Mouse (Mus musculus) small intestine, adult 2 months (tissue): ENCODE data around the gene Pip5k1a. TPM values are rescaled to one million over a fixed set of nuclear protein-coding genes. Genes with fewer than 3 reads are reported as not detected.
A peak's percentile ranks its signal among the peaks of the same experiment; 100 is the strongest.
"Not testable (repeated sequence)": the region's sequence is repeated elsewhere in the genome, so short reads cannot be mapped to it uniquely, and the experiment has no call there.

Experiments used
- H3K27ac ChIP-seq: fragments of 200-500 bp; 2 replicates; pipeline ENCODE4 v1.5.1; 2012; ENCODE audit warnings: low read depth, low read length, control low read depth, inconsistent platforms; ENCODE audit not compliant: insufficient read depth
- H3K27me3 ChIP-seq: fragments of 200-500 bp; 2 replicates; pipeline ENCODE4 v1.6.1; 2012; ENCODE audit warnings: mild to moderate bottlenecking, moderate library complexity, low read length, inconsistent platforms; ENCODE audit not compliant: control insufficient read depth, insufficient read depth
- H3K36me3 ChIP-seq: fragments of 200-500 bp; 2 replicates; pipeline ENCODE4 v1.6.1; 2012; ENCODE audit warnings: mild to moderate bottlenecking, low read length, control low read depth, inconsistent platforms; ENCODE audit not compliant: control insufficient read depth, insufficient read depth
- H3K4me1 ChIP-seq: fragments of 200-500 bp; 2 replicates; pipeline ENCODE4 v1.6.1; 2012; ENCODE audit warnings: low read length, inconsistent platforms, mixed read lengths; ENCODE audit not compliant: control insufficient read depth, insufficient read depth, insufficient read length
- H3K4me3 ChIP-seq: fragments of 200-500 bp; 2 replicates; pipeline ENCODE4 v1.5.1; 2012; ENCODE audit warnings: low read depth, mild to moderate bottlenecking, control low read depth, inconsistent platforms, low read length, moderate library complexity
- CTCF ChIP-seq: fragments of 200-500 bp; IDR thresholded peaks from 2 replicates; pipeline ENCODE4 v1.5.1; 2012; ENCODE audit warnings: low read depth, mild to moderate bottlenecking, control low read depth, inconsistent platforms, low read length, moderate library complexity, mixed read lengths; ENCODE audit not compliant: insufficient replicate concordance, insufficient read length; ENCODE audit errors: extremely low read depth
- POLR2A ChIP-seq: fragments of 200-500 bp; IDR thresholded peaks from 2 replicates; pipeline ENCODE4 v1.6.1; 2012; ENCODE audit warnings: low read depth, mild to moderate bottlenecking, control low read depth, inconsistent platforms, low read length, moderate library complexity
- WGBS: fragments of 180-500 bp; shearing (Covaris S2); methylation state at CpG from one replicate; pipeline ENCODE4 v1.1.7; 2018; 5-methylcytosine and 5-hydroxymethylcytosine counted together
- polyA plus RNA-seq: library from polyadenylated mRNA; depleted of rRNA; stranded (reverse); fragments of >200 nt; gene quantifications from 2 replicates; pipeline ENCODE4 v1.2.3, GENCODE M21; 2012

Gene Pip5k1a
- polyA plus RNA-seq, 1 experiment: 14.9 TPM

DNA sequence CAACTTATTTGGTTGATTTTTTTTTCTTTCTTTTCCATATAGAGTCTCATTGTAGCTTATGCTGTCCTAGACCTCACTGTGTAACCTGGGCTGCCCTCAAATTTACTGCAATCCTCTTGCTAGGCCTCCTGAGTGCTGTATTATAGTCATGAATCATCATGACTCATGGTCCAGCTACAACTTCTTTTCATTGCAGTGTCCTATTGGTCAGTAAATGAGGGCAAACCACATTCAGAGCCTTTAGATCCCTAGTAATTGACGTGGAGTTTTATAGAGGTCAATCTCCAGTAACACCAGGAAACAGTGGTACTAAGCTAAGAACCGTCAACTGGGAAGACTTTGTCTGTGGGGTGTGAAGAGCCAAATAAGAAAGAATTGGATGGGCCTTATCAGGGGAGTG is 11.0 kb upstream of the Pip5k1a start:
- Histone ChIP-seq H3K36me3 (peaks cover 49% of the 10 kb centered on the region), H3K4me3 (no peak overlapping the region)
- WGBS: 66% methylated on average over 2 of the region's 2 CpGs

DNA sequence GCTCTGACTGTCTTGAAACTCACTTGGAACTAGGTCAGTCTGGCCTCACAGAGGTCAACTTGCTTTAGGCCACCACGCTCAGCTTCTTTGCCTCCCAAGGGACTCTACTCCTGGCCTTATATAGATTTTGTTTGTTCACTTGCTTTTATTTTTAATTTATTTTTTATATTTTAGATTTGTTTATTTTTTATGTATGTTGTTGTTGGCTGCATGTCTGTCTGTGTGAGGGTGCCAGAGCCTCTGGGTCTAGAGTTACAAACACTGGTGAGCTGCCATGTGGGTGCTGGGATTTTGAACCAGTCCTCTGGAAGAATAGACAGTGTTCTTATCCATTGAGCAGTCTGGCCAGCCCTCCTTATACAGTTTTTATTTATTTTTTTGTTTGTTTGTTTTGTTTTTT is 6.0 kb upstream of the Pip5k1a start:
- Histone ChIP-seq H3K4me3 (no peak overlapping the region), H3K36me3 (0 out of 2 replicates have a peak, but pooled peaks cover 10% of the 10 kb centered on the region), H3K4me1 (peaks cover 4% of the 10 kb centered on the region; the same call in 1 of the 2 replicates), H3K27ac (no peak overlapping the region), H3K27me3 (no peaks in the 10 kb centered on the region)
- no peak for TF ChIP-seq CTCF
- TF ChIP-seq POLR2A: no peak
- WGBS: 95% methylated on average over 1 of the region's 1 CpGs

More for the DNA sequence above, 11.0 kb upstream of the Pip5k1a start:
- peaks cover 2% of the 10 kb centered on the region; the same call in 1 of the 2 replicates for H3K4me1 ChIP-seq
- TF ChIP-seq CTCF (no peak), POLR2A (no peak)
- no peaks in the 10 kb centered on the region for H3K27me3 ChIP-seq
- 0 out of 2 replicates have a peak overlapping the region, but pooled peaks have one; percentile 23 for H3K27ac ChIP-seq

DNA sequence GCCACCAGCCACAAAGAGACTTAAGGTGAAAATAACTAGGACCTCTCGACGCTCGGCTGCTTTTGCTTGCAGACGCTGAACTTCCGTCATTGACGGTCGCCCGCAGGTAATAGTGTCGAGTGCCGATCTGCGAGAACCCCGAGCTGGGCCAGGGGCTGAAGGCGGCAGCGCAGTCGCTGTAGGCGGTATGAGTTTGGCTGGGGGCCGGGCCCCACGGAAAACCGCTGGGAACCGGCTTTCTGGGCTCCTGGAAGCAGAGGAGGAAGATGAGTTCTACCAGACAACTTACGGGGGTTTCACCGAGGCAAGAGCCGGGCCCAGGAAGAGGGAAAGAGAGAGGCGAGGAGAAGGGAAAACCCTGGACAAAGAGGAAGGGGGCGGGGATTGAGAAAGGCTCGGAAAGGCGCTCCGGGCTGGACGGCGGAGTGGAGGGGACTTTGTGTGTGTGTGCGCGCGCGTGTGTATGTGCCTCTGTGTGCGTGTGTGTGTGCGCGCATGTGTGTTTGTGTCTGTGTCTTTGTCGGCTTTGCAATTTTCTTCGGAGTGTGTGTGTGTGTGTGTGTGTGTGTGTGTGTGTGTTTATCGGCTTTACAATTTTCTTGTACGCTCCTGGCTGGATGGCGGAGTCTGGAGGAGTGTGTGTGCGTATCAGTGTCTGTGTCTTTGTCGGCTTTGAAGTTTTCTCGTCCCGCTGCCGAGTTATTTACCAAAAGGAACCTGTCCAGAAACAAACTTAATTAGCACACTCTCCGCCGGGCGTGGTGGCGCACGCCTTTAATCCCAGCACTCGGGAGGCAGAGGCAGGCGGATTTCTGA is 4.4 kb upstream of the Pip5k1a start, which contains the start of gene Vps72:
Gene Vps72, plus strand, starts transcription at position 112 of the 816 bp plus-strand sequence.
- peaks cover 2% of the 10 kb centered on the region; the same call in 1 of the 2 replicates for H3K4me1 ChIP-seq
- TF ChIP-seq CTCF (no peak), POLR2A (peak; percentile 74)
- H3K27ac ChIP-seq: peak within 1 kb of the TSS; percentile 75
- 0 out of 2 replicates have a peak, but pooled peaks cover 7% of the 10 kb centered on the region for H3K36me3 ChIP-seq
- WGBS: under 1% methylated on average over 54 of the region's 54 CpGs
- H3K27me3 ChIP-seq: no peaks in the 10 kb centered on the region
- H3K4me3 ChIP-seq: peak within 1 kb of the TSS; percentile 75

DNA sequence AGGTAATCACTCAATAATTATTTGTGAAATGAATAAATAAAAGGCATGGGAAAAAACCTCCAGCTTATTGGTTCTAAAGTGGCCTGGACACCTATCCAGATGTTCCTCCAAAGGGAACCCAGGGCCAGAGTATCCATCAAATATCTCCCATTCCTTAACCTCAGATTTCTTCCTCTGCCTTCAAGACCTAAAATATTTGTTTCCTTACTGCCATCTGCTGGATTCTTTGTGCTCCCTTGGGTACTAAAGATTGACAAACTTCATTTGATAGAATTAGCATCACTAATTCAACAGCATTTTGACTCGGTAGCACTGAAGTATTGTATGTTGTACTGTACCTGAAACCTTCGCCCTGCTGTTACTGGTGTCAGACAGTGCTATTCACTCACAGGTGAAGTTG is 1.2 kb upstream of the Pip5k1a start:
- peaks cover 4% of the 10 kb centered on the region; the same call in 1 of the 2 replicates for H3K36me3 ChIP-seq
- H3K4me3 ChIP-seq: no peak overlapping the region
- WGBS: 58% methylated on average over 2 of the region's 2 CpGs
- H3K4me1 ChIP-seq: peaks cover 6% of the 10 kb centered on the region; the same call in 1 of the 2 replicates
- H3K27ac ChIP-seq: no peak overlapping the region
- TF ChIP-seq POLR2A: no peak
- no peak for TF ChIP-seq CTCF
- H3K27me3 ChIP-seq: no peaks in the 10 kb centered on the region

DNA sequence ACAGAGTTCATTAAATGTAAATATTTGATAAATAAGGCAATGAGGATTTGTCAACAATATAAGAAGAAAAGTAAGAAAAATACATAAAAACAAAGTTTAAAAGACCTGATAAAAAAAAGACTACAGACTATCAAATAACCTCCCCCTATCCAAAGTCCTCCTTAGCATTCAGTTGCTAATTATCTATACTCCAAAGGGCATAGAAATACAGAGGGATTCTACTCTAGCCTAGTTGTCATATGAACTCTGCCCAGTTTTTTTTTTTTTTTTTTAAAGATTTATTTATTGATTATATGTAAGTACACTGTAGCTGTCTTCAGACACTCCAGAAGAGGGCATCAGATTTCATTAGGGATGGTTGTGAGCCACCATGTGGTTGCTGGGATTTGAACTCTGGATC is 578 bp upstream of the Pip5k1a start:
- not testable (repeated sequence) for H3K4me3 ChIP-seq, H3K27ac ChIP-seq, H3K36me3 ChIP-seq, H3K27me3 ChIP-seq, H3K4me1 ChIP-seq

DNA sequence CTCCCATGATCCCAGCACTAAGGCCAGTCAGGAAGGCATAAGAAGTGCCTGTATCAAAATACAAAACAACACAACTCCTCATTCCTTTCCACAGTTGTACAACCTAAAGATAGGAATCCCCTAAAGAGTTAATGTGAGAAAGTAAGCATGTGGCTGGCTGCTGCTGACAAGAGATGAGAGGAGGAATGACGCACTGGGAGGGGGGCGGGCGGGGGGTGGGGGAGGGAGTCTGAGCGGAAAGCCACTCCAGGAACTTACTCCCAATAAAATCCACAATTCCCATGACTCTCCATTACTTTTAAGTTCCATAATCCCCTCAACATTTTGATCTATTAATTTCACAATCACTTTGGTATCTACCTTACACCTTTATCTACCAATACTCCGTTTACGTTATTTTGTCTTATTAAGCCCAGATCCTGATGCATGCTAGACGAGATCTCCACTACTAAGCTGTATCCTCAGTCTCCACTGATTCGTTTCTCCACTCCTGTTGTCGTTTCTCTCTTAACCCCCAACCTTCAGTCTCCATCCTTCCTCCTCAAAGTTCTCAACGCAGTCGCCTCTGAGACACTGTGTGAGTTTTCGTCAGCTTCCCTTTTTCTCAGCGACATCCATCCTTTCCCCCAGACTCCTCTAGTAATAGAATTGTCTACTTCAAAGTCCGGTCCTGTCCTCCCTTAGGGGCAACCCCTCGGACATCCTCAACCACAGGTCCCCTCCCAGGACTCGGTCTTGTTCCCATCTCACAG is 968 bp downstream of the Pip5k1a start:
- peak overlapping the region; percentile 83 for H3K4me3 ChIP-seq
- no peaks in the 10 kb centered on the region for H3K27me3 ChIP-seq
- TF ChIP-seq POLR2A (no peak), CTCF (no peak)
- peaks cover 4% of the 10 kb centered on the region; the same call in 1 of the 2 replicates for H3K4me1 ChIP-seq
- H3K27ac ChIP-seq: peak overlapping the region; percentile 40; the same call in 1 of the 2 replicates
- peaks cover 6% of the 10 kb centered on the region for H3K36me3 ChIP-seq
- 1% methylated on average over 16 of the region's 16 CpGs for WGBS

DNA sequence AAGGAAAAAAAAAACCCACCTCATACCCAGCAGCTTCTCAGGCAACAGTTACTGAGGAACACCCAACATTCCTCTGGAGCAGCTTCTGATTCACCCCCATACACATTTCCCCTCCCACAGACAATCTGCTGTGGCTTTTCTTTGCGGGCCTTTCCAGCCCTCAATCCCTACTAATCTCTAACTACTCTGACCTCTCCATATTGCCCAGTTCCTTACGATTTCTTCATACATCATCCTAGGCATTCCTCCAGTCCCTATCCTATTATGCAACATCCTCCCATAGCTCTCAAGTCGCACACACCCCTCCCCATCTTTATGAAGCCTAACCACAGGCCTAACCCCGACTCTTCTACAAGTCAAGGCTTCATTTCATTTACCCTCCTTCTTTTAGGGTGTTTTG is 1.6 kb downstream of the Pip5k1a start:
- peaks cover 7% of the 10 kb centered on the region for H3K36me3 ChIP-seq
- 23% methylated on average over 4 of the region's 4 CpGs for WGBS
- H3K4me3 ChIP-seq: no peak overlapping the region
- no peaks in the 10 kb centered on the region for H3K27me3 ChIP-seq
- H3K27ac ChIP-seq: no peak overlapping the region
- TF ChIP-seq CTCF (no peak), POLR2A (no peak)
- peaks cover 4% of the 10 kb centered on the region; the same call in 1 of the 2 replicates for H3K4me1 ChIP-seq
